Mouse (Mus musculus): ENCODE results near the gene Thap8. TPM values are rescaled to one million over a fixed set of nuclear protein-coding genes. Genes with fewer than 3 reads are reported as not detected.

Gene Thap8
- polyA plus RNA-seq (2012; fragmentation: generic; extraction: Trizol) = under 1 TPM; 0.15 to 0.45 TPM

DNA sequence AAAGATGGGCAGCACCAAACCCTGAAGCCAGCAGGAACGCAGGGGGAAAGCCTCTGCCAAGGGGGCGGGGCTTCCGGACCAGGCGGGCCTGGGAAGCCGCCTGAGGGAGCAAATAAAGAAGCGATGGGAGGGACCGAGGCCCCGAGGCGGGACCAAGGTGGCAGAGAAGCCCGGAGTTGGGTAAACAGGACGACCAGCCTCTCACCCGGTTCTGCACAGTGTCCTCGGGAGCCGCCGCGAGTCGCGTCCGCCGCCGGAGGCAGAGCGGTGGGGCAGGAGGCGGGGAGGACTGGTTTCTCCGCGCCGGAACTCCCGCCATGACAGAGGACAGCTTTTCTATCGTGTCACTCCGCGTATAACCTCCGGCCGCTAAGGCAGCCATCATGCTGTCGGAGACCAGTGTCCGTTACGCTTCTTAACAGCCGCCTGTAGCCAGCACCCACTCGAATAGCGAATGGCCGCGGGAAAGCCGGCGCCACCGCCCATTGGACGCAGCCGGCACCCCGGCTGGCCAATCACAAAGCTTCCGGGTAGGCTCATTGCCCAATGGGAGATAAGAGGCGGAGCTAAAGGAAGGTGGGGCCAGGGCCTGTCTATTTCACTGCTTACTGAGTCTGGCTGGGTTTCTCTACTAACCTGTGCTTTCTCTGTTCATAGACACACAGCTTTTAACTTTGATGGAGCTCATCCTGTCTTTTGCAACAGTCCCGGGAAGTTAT, at the start of gene Thap8, which contains the start of gene Wdr62:
Gene Thap8, plus strand, starts transcription at position 144 of the 719 bp plus-strand sequence.
Gene Wdr62, minus strand, starts transcription at position 469 of the 719 bp plus-strand sequence.

GRCm38 (mm10) chr7:30231669-30232454, 48.0 kb upstream of the Thap8 start, which contains the start of the genes Polr2i and Tbcb:
Gene Polr2i (plus strand): TSS chr7:30231948.
Gene Tbcb (minus strand): TSS chr7:30232272.

GRCm38 (mm10) chr7:30235625-30236024, 44.3 kb upstream of the Thap8 start, which contains the start of gene Ovol3:
Gene Ovol3 (minus strand): TSS chr7:30235725.

DNA sequence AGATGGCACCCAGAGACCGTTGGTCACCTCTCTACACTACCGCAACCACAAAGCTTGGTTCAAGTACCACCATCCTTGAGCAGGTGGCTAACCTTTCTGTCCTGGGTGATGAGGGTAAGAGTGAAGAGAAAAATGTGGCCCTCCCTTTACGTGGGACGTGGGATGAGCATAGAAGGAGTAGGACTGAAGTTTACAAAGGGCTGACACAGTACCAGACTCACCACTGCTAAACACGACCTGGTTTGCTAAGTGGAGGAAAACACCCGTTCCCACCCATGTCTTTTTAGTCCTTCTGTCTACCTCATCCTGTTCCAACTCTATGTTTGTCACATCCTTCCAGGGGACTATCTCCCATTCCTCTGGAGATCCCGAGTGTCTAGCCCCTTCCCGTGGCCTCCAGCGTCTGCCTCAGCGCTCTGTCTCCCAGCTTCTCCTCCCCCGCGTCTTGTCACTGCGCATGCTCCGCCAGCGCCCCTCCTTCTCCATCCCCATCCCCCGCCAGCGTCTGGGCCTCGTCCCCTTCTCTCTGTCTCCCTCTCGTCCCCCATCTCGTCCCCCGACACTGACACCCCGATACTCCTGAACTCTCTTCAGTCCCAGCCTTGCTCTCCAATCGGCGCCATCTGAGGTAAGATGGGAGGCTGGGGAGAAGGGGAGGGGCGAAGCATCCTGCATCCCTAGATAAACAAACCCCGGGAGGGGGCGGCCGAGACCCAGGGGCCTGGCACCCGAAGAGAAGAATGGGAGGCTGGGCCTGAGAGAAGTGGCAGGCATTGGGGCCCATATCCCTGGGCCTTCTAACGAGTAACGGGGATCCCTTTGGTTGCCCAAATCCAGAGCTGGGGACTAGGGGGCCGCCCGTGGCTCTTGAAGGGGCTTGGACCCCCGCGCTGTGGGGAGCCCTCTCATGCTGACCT, 11.6 kb downstream of the Thap8 start, which contains the start of gene Clip3:
Gene Clip3, plus strand, starts transcription at position 514 of the 917 bp plus-strand sequence.

GRCm38 (mm10) chr7:30308076-30309005, 28.4 kb downstream of the Thap8 start, which contains the start of gene Alkbh6:
Gene Alkbh6 (plus strand): TSS chr7:30308717.

GRCm38 (mm10) chr7:30314721-30315155, 34.8 kb downstream of the Thap8 start, which contains the start of gene Syne4:
Gene Syne4 (plus strand): TSS chr7:30314807.

DNA sequence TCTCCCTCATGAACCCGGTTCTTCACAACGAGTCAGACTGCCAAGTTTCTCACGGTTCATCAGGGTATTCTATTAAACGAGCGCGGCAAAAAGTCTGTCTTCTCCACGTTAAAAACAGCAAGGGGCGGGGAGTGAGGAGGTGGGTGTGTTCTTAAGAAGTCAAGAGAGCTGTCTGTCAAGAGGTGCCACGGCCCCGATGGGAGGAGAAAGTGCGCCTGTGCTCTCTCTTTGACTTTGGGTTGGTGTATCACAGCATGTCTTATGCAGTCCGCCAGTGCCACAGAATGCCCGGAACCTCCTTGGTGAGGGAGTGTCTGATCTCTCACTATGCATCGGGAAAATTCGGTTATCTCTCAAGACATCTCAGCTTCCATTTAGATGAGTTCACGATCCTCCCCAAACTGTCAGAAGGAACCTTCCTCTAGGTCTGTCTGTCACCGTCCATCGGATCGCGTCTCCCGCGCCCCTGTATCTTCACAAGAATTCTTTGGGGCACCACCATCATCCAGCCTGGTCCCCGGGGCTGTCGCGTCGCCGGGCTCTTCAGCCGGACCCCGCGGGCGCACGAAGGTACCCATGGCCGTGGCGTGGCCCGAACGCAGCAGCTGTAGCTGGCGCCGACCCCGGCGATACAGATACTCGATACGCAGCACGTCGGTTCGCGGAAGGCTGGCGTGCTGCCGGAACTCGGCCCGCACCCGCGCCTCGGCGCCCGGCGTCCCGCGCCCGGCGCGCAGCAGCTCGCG, 41.8 kb downstream of the Thap8 start, which contains the start of gene E130208F15Rik:
Gene E130208F15Rik, plus strand, starts transcription at position 202 of the 746 bp plus-strand sequence.

DNA sequence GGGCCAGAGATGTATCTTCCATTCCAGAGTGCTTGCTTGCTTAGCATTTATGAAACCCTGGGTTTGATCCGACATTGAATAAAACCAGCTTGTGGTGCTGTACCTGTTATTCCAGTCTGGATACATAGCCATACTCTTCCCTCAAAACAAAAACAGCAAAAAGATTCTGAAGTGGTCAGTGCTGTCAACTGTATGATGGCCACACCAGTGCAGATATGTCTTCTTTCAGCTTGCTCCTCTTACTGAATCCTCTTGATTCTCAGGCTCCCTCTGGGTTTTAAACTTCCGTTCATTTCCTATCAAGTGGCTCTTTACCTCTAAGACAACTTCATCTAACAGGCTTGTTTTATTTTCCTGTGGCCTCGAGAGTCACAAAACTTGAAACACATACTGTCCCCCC, 43.9 kb downstream of the Thap8 start, which contains the start of gene Sdhaf1:
Gene Sdhaf1, minus strand, starts transcription at position 101 of the 400 bp plus-strand sequence.

Other genes with a start within 250 kb of the Thap8 start
- 1 to 10 TPM in 1 of 2 experiments, under 1 TPM in 1; 0.07 to 2.3 TPM for gene Zfp14, start 228.7 kb upstream of the Thap8 start, polyA plus RNA-seq (2012; fragmentation: generic; extraction: Trizol)
- 1 to 10 TPM in 1 of 2 experiments, under 1 TPM in 1; 0.41 to 2.9 TPM for gene Zfp82, start 207.2 kb upstream of the Thap8 start, polyA plus RNA-seq (2012; fragmentation: generic; extraction: Trizol)
- gene Gm26920, start 189.7 kb upstream of the Thap8 start, polyA plus RNA-seq (2012; fragmentation: generic; extraction: Trizol) = under 1 TPM; 0.02 to 0.77 TPM
- gene Zfp566, start 189.6 kb upstream of the Thap8 start, polyA plus RNA-seq (2012; fragmentation: generic; extraction: Trizol) = 1 to 10 TPM in 1 of 2 experiments, under 1 TPM in 1; 0.22 to 4.5 TPM
- gene Zfp260, start 185.3 kb upstream of the Thap8 start, polyA plus RNA-seq (2012; fragmentation: generic; extraction: Trizol) = 10 to 100 TPM in 1 of 2 experiments, under 1 TPM in 1; 0.92 to 11.2 TPM
- gene Zfp382, start 158.2 kb upstream of the Thap8 start, polyA plus RNA-seq (2012; fragmentation: generic; extraction: Trizol) = 1 to 10 TPM in 1 of 2 experiments, under 1 TPM in 1; 0.15 to 2.5 TPM
- 10 to 100 TPM in 1 of 2 experiments, under 1 TPM in 1; 0.48 to 12.2 TPM for gene Zfp146, start 110.3 kb upstream of the Thap8 start, polyA plus RNA-seq (2012; fragmentation: generic; extraction: Trizol)
- gene Cox7a1, start 96.0 kb upstream of the Thap8 start, polyA plus RNA-seq (2012; fragmentation: generic; extraction: Trizol) = 1 to 10 TPM; 2.7 to 6.7 TPM
- 100 to 1,000 TPM; 667 to 923 TPM for gene Capns1, start 81.3 kb upstream of the Thap8 start, polyA plus RNA-seq (2012; fragmentation: generic; extraction: Trizol)
- gene Polr2i, start 48.1 kb upstream of the Thap8 start, polyA plus RNA-seq (2012; fragmentation: generic; extraction: Trizol) = 100 to 1,000 TPM; 140 to 190 TPM
- gene Tbcb, start 47.8 kb upstream of the Thap8 start, polyA plus RNA-seq (2012; fragmentation: generic; extraction: Trizol) = 100 to 1,000 TPM; 159 to 336 TPM
- under 1 TPM in 1 of 2 experiments, not detected in 1; 0.08 TPM for gene Ovol3, start 44.4 kb upstream of the Thap8 start, polyA plus RNA-seq (2012; fragmentation: generic; extraction: Trizol)
- gene Wdr62, start 325 bp downstream of the Thap8 start, polyA plus RNA-seq (2012; fragmentation: generic; extraction: Trizol) = 10 to 100 TPM; 12.7 to 22.5 TPM
- gene Clip3, start 11.6 kb downstream of the Thap8 start, polyA plus RNA-seq (2012; fragmentation: generic; extraction: Trizol) = 100 to 1,000 TPM in 1 of 2 experiments, 10 to 100 TPM in 1; 59.0 to 203 TPM
- 10 to 100 TPM; 28.8 to 45.8 TPM for gene Alkbh6, start 28.6 kb downstream of the Thap8 start, polyA plus RNA-seq (2012; fragmentation: generic; extraction: Trizol)
- 1 to 10 TPM in 1 of 2 experiments, under 1 TPM in 1; 0.21 to 1.4 TPM for gene Syne4, start 34.7 kb downstream of the Thap8 start, polyA plus RNA-seq (2012; fragmentation: generic; extraction: Trizol)
- gene E130208F15Rik, start 41.6 kb downstream of the Thap8 start, polyA plus RNA-seq (2012; fragmentation: generic; extraction: Trizol) = not detected
- gene Sdhaf1, start 43.8 kb downstream of the Thap8 start, polyA plus RNA-seq (2012; fragmentation: generic; extraction: Trizol) = 10 to 100 TPM; 13.5 to 16.3 TPM
- gene Lrfn3, start 82.7 kb downstream of the Thap8 start, polyA plus RNA-seq (2012; fragmentation: generic; extraction: Trizol) = 1 to 10 TPM; 2.1 to 5.0 TPM
- not detected for gene Tyrobp, start 133.7 kb downstream of the Thap8 start, polyA plus RNA-seq (2012; fragmentation: generic; extraction: Trizol)
- gene Hcst, start 139.8 kb downstream of the Thap8 start, polyA plus RNA-seq (2012; fragmentation: generic; extraction: Trizol) = not detected
- not detected for gene Nfkbid, start 141.6 kb downstream of the Thap8 start, polyA plus RNA-seq (2012; fragmentation: generic; extraction: Trizol)
- gene Aplp1, start 165.4 kb downstream of the Thap8 start, polyA plus RNA-seq (2012; fragmentation: generic; extraction: Trizol) = under 1 TPM; 0.02 to 0.13 TPM
- gene Kirrel2, start 177.6 kb downstream of the Thap8 start, polyA plus RNA-seq (2012; fragmentation: generic; extraction: Trizol) = not detected
- under 1 TPM; 0.28 TPM for gene Nphs1, start 178.2 kb downstream of the Thap8 start, polyA plus RNA-seq (2012; fragmentation: generic; extraction: Trizol)
- gene Prodh2, start 213.5 kb downstream of the Thap8 start, polyA plus RNA-seq (2012; fragmentation: generic; extraction: Trizol) = not detected